Mouse (Mus musculus) MEL (cell line): ENCODE measurements around the gene Neurod4. TPM values are rescaled to one million over a fixed set of nuclear protein-coding genes. Genes with fewer than 3 reads are reported as not detected.

ENCODE experiments used
- DNase-seq: peaks from one replicate; pipeline ENCODE4 v3.0.0; 2011; ENCODE audit warnings: low read depth, low spot score
- H3K27ac ChIP-seq: 2 replicates; pipeline ENCODE4 v1.5.1; 2012; ENCODE audit warnings: low read depth, mild to moderate bottlenecking, control low read depth, low read length, moderate library complexity; ENCODE audit not compliant: control insufficient read depth
- H3K27me3 ChIP-seq, 2 experiments: fragments of 150-350 bp in 1 of 2; sonication (generic) in 1 of 2; 2 replicates each; pipeline ENCODE4 v1.6.1; 2012; ENCODE audit warnings: low read length in 2 of 2, mild to moderate bottlenecking in 2 of 2, improper control_type of control experiment in 1 of 2, moderate library complexity in 1 of 2; ENCODE audit not compliant: insufficient read depth in 2 of 2, control insufficient read depth in 1 of 2
- H3K36me3 ChIP-seq, 2 experiments: 2 replicates each; pipeline ENCODE4 v1.6.1; 2012 to 2014; ENCODE audit warnings: low read length in 2 of 2, improper control_type of control experiment in 1 of 2, inconsistent platforms in 1 of 2, mild to moderate bottlenecking in 1 of 2; ENCODE audit not compliant: insufficient read depth in 2 of 2, control insufficient read depth in 1 of 2
- H3K4me1 ChIP-seq, 2 experiments: fragments of 150-350 bp in 1 of 2; sonication (generic) in 1 of 2; 2 replicates each; pipeline ENCODE4 v1.6.1; 2012; ENCODE audit warnings: low read length in 2 of 2, improper control_type of control experiment in 1 of 2, mild to moderate bottlenecking in 1 of 2; ENCODE audit not compliant: insufficient read depth in 2 of 2, control insufficient read depth in 1 of 2
- H3K4me3 ChIP-seq, 2 experiments: fragments of 150-350 bp in 1 of 2; sonication (generic) in 1 of 2; 2 replicates each; pipeline ENCODE4 v1.5.1; 2012; ENCODE audit warnings: low read depth in 2 of 2, low read length in 2 of 2, mild to moderate bottlenecking in 2 of 2, moderate library complexity in 2 of 2, control low read depth in 1 of 2, improper control_type of control experiment in 1 of 2; ENCODE audit not compliant: control insufficient read depth in 1 of 2, insufficient read depth in 1 of 2
- H3K79me2 ChIP-seq: 2 replicates; pipeline ENCODE4 v1.6.1; 2012; ENCODE audit warnings: mild to moderate bottlenecking, low read length, moderate library complexity; ENCODE audit not compliant: control insufficient read depth, poor library complexity, insufficient read depth
- H3K9ac ChIP-seq: 2 replicates; pipeline ENCODE4 v1.6.1; 2012; ENCODE audit warnings: low read depth, mild to moderate bottlenecking, control low read depth, low read length, moderate library complexity; ENCODE audit not compliant: control insufficient read depth, poor library complexity, severe bottlenecking
- H3K9me3 ChIP-seq: fragments of 150-350 bp; sonication (generic); replicated peaks from 2 replicates; pipeline ENCODE4 v1.6.1; 2012; ENCODE audit warnings: mild to moderate bottlenecking, low read length, improper control_type of control experiment, moderate library complexity; ENCODE audit not compliant: insufficient read depth
- BHLHE40 ChIP-seq: IDR thresholded peaks from 2 replicates; pipeline ENCODE4 v1.6.1; 2012; ENCODE audit warnings: low read depth, mild to moderate bottlenecking, inconsistent platforms, low read length, improper control_type of control experiment, borderline replicate concordance
- CHD1 ChIP-seq: IDR thresholded peaks from 2 replicates; pipeline ENCODE4 v1.6.1; 2012; ENCODE audit warnings: low read depth, mild to moderate bottlenecking, inconsistent platforms, low read length, improper control_type of control experiment
- E2F4 ChIP-seq: IDR thresholded peaks from 2 replicates; pipeline ENCODE4 v1.6.1; 2011; ENCODE audit warnings: low read depth, low read length, improper control_type of control experiment, borderline replicate concordance
- ELF1 ChIP-seq: IDR thresholded peaks from 2 replicates; pipeline ENCODE4 v1.6.1; 2014; ENCODE audit warnings: low read depth, mild to moderate bottlenecking, inconsistent platforms, low read length, improper control_type of control experiment, moderate library complexity
- EP300 ChIP-seq, 2 experiments: IDR thresholded peaks; 2 replicates each; pipeline ENCODE4 v1.6.1; 2011; ENCODE audit warnings: improper control_type of control experiment in 2 of 2, low read length in 2 of 2, low read depth in 1 of 2, mild to moderate bottlenecking in 1 of 2
- GATA1 ChIP-seq: IDR thresholded peaks from 2 replicates; pipeline ENCODE4 v1.6.1; 2011; ENCODE audit warnings: low read depth, low read length, improper control_type of control experiment
- HCFC1 ChIP-seq: IDR thresholded peaks from 2 replicates; pipeline ENCODE4 v1.6.1; 2012; ENCODE audit warnings: low read depth, mild to moderate bottlenecking, inconsistent platforms, low read length, improper control_type of control experiment, moderate library complexity
- KAT2A ChIP-seq: conservative IDR thresholded peaks from 2 replicates; pipeline ENCODE4 v1.6.1; 2012; ENCODE audit warnings: low read depth, low read length, improper control_type of control experiment, inconsistent platforms
- MAX ChIP-seq: IDR thresholded peaks from 2 replicates; pipeline ENCODE4 v1.6.1; 2011; ENCODE audit warnings: low read length, improper control_type of control experiment
- MAZ ChIP-seq: IDR thresholded peaks from 2 replicates; pipeline ENCODE4 v1.6.1; 2012; ENCODE audit warnings: low read depth, mild to moderate bottlenecking, inconsistent platforms, low read length, improper control_type of control experiment
- MEF2A ChIP-seq: IDR thresholded peaks from 2 replicates; pipeline ENCODE4 v1.6.1; 2014; ENCODE audit warnings: low read depth, mild to moderate bottlenecking, inconsistent platforms, low read length, improper control_type of control experiment; ENCODE audit not compliant: poor library complexity, insufficient replicate concordance, severe bottlenecking; ENCODE audit errors: extremely low read depth
- MXI1 ChIP-seq: IDR thresholded peaks from 2 replicates; pipeline ENCODE4 v1.6.1; 2011; ENCODE audit warnings: mild to moderate bottlenecking, low read depth, low read length, improper control_type of control experiment
- MYC ChIP-seq: IDR thresholded peaks from 2 replicates; pipeline ENCODE4 v1.6.1; 2011; ENCODE audit warnings: low read depth, mild to moderate bottlenecking, low read length, improper control_type of control experiment, moderate library complexity
- NELFE ChIP-seq: IDR thresholded peaks from 2 replicates; pipeline ENCODE4 v1.6.1; 2011; ENCODE audit warnings: low read depth, low read length, improper control_type of control experiment
- POLR2AphosphoS2 ChIP-seq: IDR thresholded peaks from 2 replicates; pipeline ENCODE4 v1.6.1; 2011; ENCODE audit warnings: low read length, improper control_type of control experiment
- RAD21 ChIP-seq: IDR thresholded peaks from 2 replicates; pipeline ENCODE4 v1.6.1; 2011; ENCODE audit warnings: mild to moderate bottlenecking, low read depth, low read length, improper control_type of control experiment
- SIN3A ChIP-seq: IDR thresholded peaks from 2 replicates; pipeline ENCODE4 v1.6.1; 2012; ENCODE audit warnings: low read length, improper control_type of control experiment, inconsistent platforms
- TBP ChIP-seq: IDR thresholded peaks from 2 replicates; pipeline ENCODE4 v1.8.0; 2011; ENCODE audit warnings: low read depth, low read length, improper control_type of control experiment
- TCF12 ChIP-seq: IDR thresholded peaks from 2 replicates; pipeline ENCODE4 v1.6.1; 2014; ENCODE audit warnings: low read depth, mild to moderate bottlenecking, inconsistent platforms, low read length, improper control_type of control experiment, moderate library complexity
- UBTF ChIP-seq: IDR thresholded peaks from 2 replicates; pipeline ENCODE4 v1.6.1; 2012; ENCODE audit warnings: low read depth, mild to moderate bottlenecking, inconsistent platforms, low read length, improper control_type of control experiment, moderate library complexity, borderline replicate concordance; ENCODE audit not compliant: insufficient read depth
- USF1 ChIP-seq: IDR thresholded peaks from 2 replicates; pipeline ENCODE4 v1.6.1; 2014; ENCODE audit warnings: low read depth, mild to moderate bottlenecking, inconsistent platforms, low read length, improper control_type of control experiment, moderate library complexity
- USF2 ChIP-seq, 2 experiments: IDR thresholded peaks; 2 replicates each; pipeline ENCODE4 v1.6.1; 2011 to 2012; ENCODE audit warnings: improper control_type of control experiment in 2 of 2, low read length in 2 of 2, borderline replicate concordance in 1 of 2, inconsistent platforms in 1 of 2, low read depth in 1 of 2, mild to moderate bottlenecking in 1 of 2; ENCODE audit not compliant: insufficient read depth in 1 of 2
- ZC3H11A ChIP-seq: IDR thresholded peaks from 2 replicates; pipeline ENCODE4 v1.6.1; 2012; ENCODE audit warnings: low read depth, mild to moderate bottlenecking, inconsistent platforms, low read length, improper control_type of control experiment
- ZKSCAN1 ChIP-seq: IDR thresholded peaks from 2 replicates; pipeline ENCODE4 v1.6.1; 2012; ENCODE audit warnings: low read depth, mild to moderate bottlenecking, inconsistent platforms, low read length, improper control_type of control experiment, moderate library complexity
- ZMIZ1 ChIP-seq: IDR thresholded peaks from 2 replicates; pipeline ENCODE4 v1.6.1; 2012; ENCODE audit warnings: low read depth, mild to moderate bottlenecking, inconsistent platforms, low read length, improper control_type of control experiment, moderate library complexity
- polyA plus RNA-seq, 2 experiments: library from polyadenylated mRNA; stranded (reverse) in 1 of 2; unstranded in 1 of 2; fragments of >175 nt in 1 of 2; fragments of >200 nt in 1 of 2; gene quantifications; 2 replicates each; pipeline versions ENCODE4 v1.2.1 to v1.2.4; 2012; ENCODE audit warnings: low replicate concordance in 2 of 2, low read depth in 1 of 2; ENCODE audit not compliant: insufficient read length in 2 of 2, insufficient read depth in 1 of 2, missing spikeins in 1 of 2
- total RNA-seq: library from RNA; depleted of rRNA; stranded (reverse); fragments of 300-350 nt; gene quantifications from 2 replicates; pipeline ENCODE4 v1.2.3, GENCODE M21; 2012

Neurod4 gene
- total and polyA plus RNA-seq, 3 experiments: not detected

GRCm38 (mm10) chr10:130275759-130276158 is 4.3 kb downstream of the Neurod4 start:
- DNase-seq: no peak
- Histone ChIP-seq H3K79me2 (no peaks in the 10 kb centered on the region), H3K36me3 (no peaks in the 10 kb centered on the region), H3K9ac (no peak overlapping the region), H3K4me1 (no peaks in the 10 kb centered on the region), H3K4me3 (no peak overlapping the region), H3K27ac (no peak overlapping the region), H3K27me3 (peaks cover 4 to 5% of the 10 kb centered on the region in 2 experiments), H3K9me3 (no peaks in the 10 kb centered on the region)
- TF ChIP-seq E2F4 (no peak), USF1 (no peak), TBP (no peak), BHLHE40 (no peak), CHD1 (no peak), ELF1 (no peak)

DNA sequence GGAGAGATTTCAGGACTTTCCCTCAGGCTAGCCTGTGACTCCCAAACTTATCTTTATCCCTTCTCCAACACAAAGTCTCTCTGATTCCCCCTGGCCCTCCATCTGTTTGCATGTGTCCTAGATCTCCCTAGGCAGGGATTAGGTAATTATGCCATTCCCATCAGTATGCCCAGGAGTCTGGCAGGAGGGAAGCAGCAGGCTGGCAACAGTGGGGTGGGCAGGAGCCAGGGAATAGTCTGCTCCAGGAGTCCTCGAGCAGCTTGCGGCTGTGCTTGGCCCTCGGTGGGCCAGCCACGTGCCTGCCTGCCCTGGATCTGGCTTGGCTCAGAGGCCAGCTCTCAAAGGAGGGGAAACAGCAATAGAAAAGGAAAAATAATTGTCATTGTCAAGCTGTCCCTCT is 16.8 kb downstream of the Neurod4 start:
- DNase-seq: no peak
- no peaks in the 10 kb centered on the region for H3K4me1 ChIP-seq
- H3K9me3 ChIP-seq: no peaks in the 10 kb centered on the region
- H3K27ac ChIP-seq: no peak overlapping the region
- H3K79me2 ChIP-seq: no peaks in the 10 kb centered on the region
- peaks cover 2% of the 10 kb centered on the region in 2 experiments; a peak in 2 of 4 replicates for H3K27me3 ChIP-seq
- no peak overlapping the region for H3K4me3 ChIP-seq
- TF ChIP-seq EP300 (IDR thresholded peaks at IDR 0.05; ENCODE audit: low read depth in 1 of 2, low read length in 2 of 2): no peak
- no peak for TF ChIP-seq MEF2A
- no peak for TF ChIP-seq GATA1
- no peak for TF ChIP-seq ZC3H11A
- no peak for TF ChIP-seq TCF12
- no peak for TF ChIP-seq MAX
- no peak for TF ChIP-seq ZMIZ1
- TF ChIP-seq MYC: no peak
- no peaks in the 10 kb centered on the region for H3K36me3 ChIP-seq
- H3K9ac ChIP-seq: no peak overlapping the region

GRCm38 (mm10) chr10:130259483-130259882 is 20.6 kb downstream of the Neurod4 start:
- no peak for TF ChIP-seq RAD21
- no peak for TF ChIP-seq USF2 (IDR thresholded peaks at IDR 0.05; ENCODE audit: borderline replicate concordance in 1 of 2, insufficient read depth in 1 of 2, low read depth in 1 of 2, low read length in 2 of 2)
- no peak for TF ChIP-seq USF1
- TF ChIP-seq POLR2AphosphoS2: no peak
- no peak for TF ChIP-seq UBTF
- no peak for TF ChIP-seq GATA1
- no peak for TF ChIP-seq ZMIZ1
- no peak for TF ChIP-seq MYC
- TF ChIP-seq ELF1: no peak
- TF ChIP-seq MAZ: no peak
- no peak for TF ChIP-seq E2F4
- TF ChIP-seq HCFC1: no peak
- no peak for TF ChIP-seq SIN3A
- TF ChIP-seq NELFE: no peak
- TF ChIP-seq MXI1: no peak
- no peak for TF ChIP-seq BHLHE40
- TF ChIP-seq ZKSCAN1: no peak
- TF ChIP-seq KAT2A: no peak
- no peak for TF ChIP-seq MEF2A
- peaks cover 2% of the 10 kb centered on the region in 2 experiments; a peak in 2 of 4 replicates for H3K27me3 ChIP-seq
- H3K4me3 ChIP-seq: no peak overlapping the region
- no peak overlapping the region for H3K27ac ChIP-seq
- no peaks in the 10 kb centered on the region for H3K9me3 ChIP-seq
- H3K79me2 ChIP-seq: no peaks in the 10 kb centered on the region
- H3K4me1 ChIP-seq: no peaks in the 10 kb centered on the region
- no peaks in the 10 kb centered on the region for H3K36me3 ChIP-seq
- no peak overlapping the region for H3K9ac ChIP-seq
- DNase-seq: no peak
